Mouse (Mus musculus) spleen, adult 2 months (tissue): Measurements from ENCODE around the gene Tfap2a.

Experiments
- CTCF ChIP-seq: fragments of 200-500 bp; IDR thresholded peaks from 2 replicates; pipeline ENCODE4 v1.5.1; 2011; ENCODE audit warnings: mild to moderate bottlenecking, inconsistent platforms; ENCODE audit not compliant: insufficient read depth, insufficient read length, insufficient replicate concordance; ENCODE audit errors: extremely low read depth
- POLR2A ChIP-seq: fragments of 200-500 bp; IDR thresholded peaks from 2 replicates; pipeline ENCODE4 v1.6.1; 2011; ENCODE audit warnings: low read depth, low read length, inconsistent platforms

DNA sequence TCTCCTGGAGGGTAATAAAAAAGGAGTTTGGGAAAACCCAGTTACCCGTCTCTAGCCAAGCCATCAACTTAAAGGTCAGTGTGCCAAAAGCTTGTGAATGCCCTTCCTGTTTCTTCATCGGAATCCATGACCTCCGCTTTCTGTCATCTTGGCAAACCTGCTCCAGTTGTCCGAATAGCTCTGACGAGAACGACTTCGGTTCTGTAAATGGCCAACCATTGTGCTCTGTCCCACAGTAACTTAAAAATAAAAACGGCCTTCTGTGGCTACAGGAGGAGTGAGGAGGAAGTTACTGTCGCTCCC is 11.4 kb upstream of the Tfap2a start:
- TF ChIP-seq CTCF: no peak
- TF ChIP-seq POLR2A: no peak
